Mouse (Mus musculus): ENCODE results near the gene Rraga. TPM values are rescaled to one million over a fixed set of nuclear protein-coding genes. Genes with fewer than 3 reads are reported as not detected.
"Not testable (repeated sequence)": the region's sequence is repeated elsewhere in the genome, so short reads cannot be mapped to it uniquely, and the experiment has no call there.

Rraga gene
- polyA plus RNA-seq, 1 experiment: 36.0 TPM

DNA sequence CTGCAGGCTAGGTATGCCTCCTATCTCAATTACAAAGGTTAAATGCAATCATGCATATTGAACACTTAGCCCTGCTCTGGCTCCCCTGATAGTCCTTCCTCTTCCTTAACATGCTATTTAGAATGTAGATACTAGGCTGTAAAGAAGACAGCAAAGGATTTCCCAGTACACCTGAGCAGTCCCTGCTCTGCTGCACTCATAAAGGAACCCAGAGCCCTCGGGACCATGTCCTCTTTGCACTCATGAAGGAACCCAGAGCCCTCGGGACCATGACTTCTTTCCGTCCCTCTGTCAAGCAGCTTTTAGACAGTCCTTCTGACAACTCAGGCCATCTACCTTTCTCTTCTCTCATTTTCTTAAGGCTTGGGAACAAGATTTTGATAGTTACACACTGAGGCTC, 5.1 kb downstream of the Rraga start:
- no peak for DNase-seq
- WGBS: 82% methylated on average over 3 of the region's 3 CpGs
- Histone ChIP-seq H3K4me3 (ENCODE audit: insufficient read depth, low read depth, low read length) (no peak overlapping the region), H3K27ac (ENCODE audit: insufficient read depth, low read depth, low read length) (no peak overlapping the region), H3K36me3 (ENCODE audit: control insufficient read depth, insufficient read depth, low read length) (no peaks in the 10 kb centered on the region; the same call in 1 of the 2 replicates), H3K4me1 (ENCODE audit: control insufficient read depth, insufficient read depth, low read length) (peaks cover 13% of the 10 kb centered on the region), H3K27me3 (replicated peaks; ENCODE audit: control insufficient read depth, insufficient read depth, low read length) (no peaks in the 10 kb centered on the region)
- TF ChIP-seq CTCF (conservative IDR thresholded peaks at IDR 0.05; ENCODE audit: insufficient read depth, insufficient read length, low read depth, low read length) (no peak), POLR2A (IDR thresholded peaks at IDR 0.05; ENCODE audit: low read depth, low read length) (no peak)

DNA sequence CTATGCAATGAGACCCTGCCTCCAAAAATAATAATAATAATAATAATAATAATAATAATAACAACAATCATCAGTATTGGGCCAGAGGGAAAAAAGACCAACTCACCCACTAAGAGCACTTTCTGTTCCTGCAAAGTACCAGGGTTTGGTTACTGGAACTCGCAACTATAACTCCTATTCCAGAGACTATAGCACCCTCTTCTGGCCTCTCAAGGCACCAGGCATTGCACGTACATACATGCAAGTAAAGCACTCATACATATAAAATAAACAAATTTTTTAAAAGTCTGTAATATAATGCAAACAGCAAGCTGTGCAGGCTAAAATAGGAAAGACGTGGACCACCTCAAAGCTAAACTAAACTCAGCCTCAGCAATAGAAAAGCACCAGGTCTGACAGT, 12.8 kb downstream of the Rraga start:
- no peak for DNase-seq
- Histone ChIP-seq H3K36me3 (ENCODE audit: control insufficient read depth, insufficient read depth, low read length) (no peaks in the 10 kb centered on the region; the same call in 1 of the 2 replicates), H3K27me3 (replicated peaks; ENCODE audit: control insufficient read depth, insufficient read depth, low read length) (no peaks in the 10 kb centered on the region), H3K4me1 (ENCODE audit: control insufficient read depth, insufficient read depth, low read length) (no peaks in the 10 kb centered on the region), H3K27ac (ENCODE audit: insufficient read depth, low read depth, low read length) (no peak overlapping the region), H3K4me3 (ENCODE audit: insufficient read depth, low read depth, low read length) (no peak overlapping the region)
- 91% methylated on average over 3 of the region's 3 CpGs for WGBS
- no peak for TF ChIP-seq POLR2A (IDR thresholded peaks at IDR 0.05; ENCODE audit: low read depth, low read length)
- TF ChIP-seq CTCF (conservative IDR thresholded peaks at IDR 0.05; ENCODE audit: insufficient read depth, insufficient read length, low read depth, low read length): no peak

DNA sequence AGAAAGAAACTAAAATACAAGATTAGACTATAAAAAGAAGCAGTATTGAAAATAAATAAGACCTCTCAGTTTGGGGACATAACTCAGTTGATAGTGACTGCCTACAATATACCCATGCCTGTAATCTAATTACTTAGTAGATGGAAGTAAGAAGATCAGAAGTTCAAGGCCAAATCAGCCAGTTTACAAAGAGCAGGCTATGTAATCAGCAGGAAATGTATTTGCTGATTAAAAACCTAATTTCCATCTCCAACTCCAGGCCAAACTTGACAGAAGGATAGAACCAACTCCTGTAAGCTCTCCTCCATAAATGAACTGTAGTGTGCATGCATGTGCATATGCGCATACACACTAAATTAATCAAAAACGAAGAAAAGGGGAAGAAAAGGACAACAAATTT, 15.8 kb downstream of the Rraga start:
- H3K36me3 ChIP-seq (ENCODE audit: control insufficient read depth, insufficient read depth, low read length): no peaks in the 10 kb centered on the region; the same call in 1 of the 2 replicates
- no peaks in the 10 kb centered on the region for H3K4me1 ChIP-seq (ENCODE audit: control insufficient read depth, insufficient read depth, low read length)
- 89% methylated on average over 2 of the region's 2 CpGs for WGBS
- TF ChIP-seq POLR2A (IDR thresholded peaks at IDR 0.05; ENCODE audit: low read depth, low read length) (no peak), CTCF (conservative IDR thresholded peaks at IDR 0.05; ENCODE audit: insufficient read depth, insufficient read length, low read depth, low read length) (no peak)
- H3K27ac ChIP-seq (ENCODE audit: insufficient read depth, low read depth, low read length): no peak overlapping the region
- no peak overlapping the region for H3K4me3 ChIP-seq (ENCODE audit: insufficient read depth, low read depth, low read length)
- no peaks in the 10 kb centered on the region for H3K27me3 ChIP-seq (replicated peaks; ENCODE audit: control insufficient read depth, insufficient read depth, low read length)
- DNase-seq: no peak

DNA sequence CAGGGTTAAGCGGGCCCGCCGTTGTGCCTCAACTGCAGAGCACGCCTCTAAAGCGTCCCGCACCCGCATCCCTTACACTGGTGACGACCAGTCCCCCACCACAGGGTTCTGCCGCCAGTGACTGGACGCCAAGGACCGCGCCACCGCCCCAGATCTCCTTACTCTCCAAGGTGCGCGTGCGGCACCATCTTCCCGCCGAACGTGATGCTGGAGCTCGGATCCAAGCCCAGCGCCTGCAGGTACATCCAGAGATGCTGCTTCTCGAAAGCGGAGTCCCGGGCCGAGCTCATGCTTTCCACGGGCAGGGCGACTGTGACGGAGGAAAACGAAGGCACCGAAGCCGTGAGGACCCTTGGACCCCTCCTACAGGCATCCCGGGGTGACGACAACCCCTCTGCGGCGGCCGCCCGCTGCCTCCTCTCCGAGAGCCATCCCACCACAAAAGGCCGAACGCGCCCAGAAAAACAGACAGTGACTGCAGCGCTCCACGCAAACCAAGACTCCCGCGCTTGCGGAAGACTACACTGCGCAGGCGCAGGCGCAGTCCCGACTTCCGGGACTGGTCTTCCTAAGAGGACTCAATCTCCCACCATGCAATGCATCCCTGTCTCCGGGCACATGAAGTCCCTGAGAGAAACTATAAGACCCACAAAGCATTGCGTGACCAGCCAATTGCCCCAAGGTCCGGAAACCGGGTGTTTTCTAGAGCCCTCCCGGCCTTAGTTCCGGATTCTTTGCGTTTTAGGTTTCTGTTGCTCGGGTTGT, 36.2 kb downstream of the Rraga start, which contains the start of gene Haus6:
Gene Haus6, minus strand, starts transcription at position 532 of the 765 bp plus-strand sequence.
- WGBS: under 1% methylated on average over 59 of the region's 59 CpGs
- H3K36me3 ChIP-seq (ENCODE audit: control insufficient read depth, insufficient read depth, low read length): no peaks in the 10 kb centered on the region
- no peaks in the 10 kb centered on the region for H3K4me1 ChIP-seq (ENCODE audit: control insufficient read depth, insufficient read depth, low read length)
- DNase-seq: peak; percentile 98
- H3K27ac ChIP-seq (ENCODE audit: insufficient read depth, low read depth, low read length): peak within 1 kb of the TSS; percentile 62; the same call in 1 of the 2 replicates
- H3K27me3 ChIP-seq (replicated peaks; ENCODE audit: control insufficient read depth, insufficient read depth, low read length): no peaks in the 10 kb centered on the region
- TF ChIP-seq POLR2A (IDR thresholded peaks at IDR 0.05; ENCODE audit: low read depth, low read length): no peak
- TF ChIP-seq CTCF (conservative IDR thresholded peaks at IDR 0.05; ENCODE audit: insufficient read depth, insufficient read length, low read depth, low read length): no peak
- peak within 1 kb of the TSS; percentile 89 for H3K4me3 ChIP-seq (ENCODE audit: insufficient read depth, low read depth, low read length)

DNA sequence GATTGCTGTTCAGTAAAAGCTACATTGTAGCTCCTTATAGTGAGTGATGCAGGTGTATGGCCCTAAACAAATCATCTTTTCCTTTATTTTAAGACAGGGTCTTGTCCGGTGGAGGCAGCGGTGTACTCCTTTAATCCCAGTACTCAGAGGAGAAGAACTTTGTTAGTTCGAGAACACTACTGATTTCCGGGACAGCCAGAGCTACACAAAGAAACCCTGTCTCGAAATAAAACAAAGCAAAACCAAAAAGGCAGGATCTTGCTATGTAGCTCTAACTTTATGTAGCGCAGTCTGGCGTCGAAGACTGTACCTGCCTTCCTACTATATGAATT, 36.8 kb downstream of the Rraga start:
- Histone ChIP-seq H3K36me3 (ENCODE audit: control insufficient read depth, insufficient read depth, low read length) (no peaks in the 10 kb centered on the region), H3K4me3 (ENCODE audit: insufficient read depth, low read depth, low read length) (peak overlapping the region; percentile 29), H3K4me1 (ENCODE audit: control insufficient read depth, insufficient read depth, low read length) (no peaks in the 10 kb centered on the region), H3K27ac (ENCODE audit: insufficient read depth, low read depth, low read length) (peak overlapping the region; percentile 62; the same call in 1 of the 2 replicates), H3K27me3 (replicated peaks; ENCODE audit: control insufficient read depth, insufficient read depth, low read length) (no peaks in the 10 kb centered on the region)
- TF ChIP-seq POLR2A (IDR thresholded peaks at IDR 0.05; ENCODE audit: low read depth, low read length) (no peak), CTCF (conservative IDR thresholded peaks at IDR 0.05; ENCODE audit: insufficient read depth, insufficient read length, low read depth, low read length) (no peak)
- WGBS: 35% methylated on average over 8 of the region's 8 CpGs
- DNase-seq: no peak

DNA sequence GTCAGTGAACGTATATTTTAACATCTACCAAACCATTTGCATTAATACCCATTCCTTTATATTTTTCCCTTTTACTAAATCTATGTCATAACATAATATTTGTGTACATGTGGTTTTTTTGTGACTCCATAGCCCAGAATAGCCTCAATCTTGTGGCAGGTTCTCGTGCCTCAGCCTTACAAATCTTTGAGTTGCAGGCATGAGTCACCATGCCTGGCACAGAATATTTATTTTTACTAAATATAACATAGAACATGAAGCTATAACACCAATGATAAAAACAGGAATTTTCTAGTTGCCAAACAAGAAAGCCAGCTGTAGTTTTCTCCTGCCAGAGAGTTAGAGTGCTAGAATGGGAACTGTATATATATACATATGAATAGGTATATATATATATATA, 45.0 kb downstream of the Rraga start:
- Histone ChIP-seq H3K4me1 (ENCODE audit: control insufficient read depth, insufficient read depth, low read length) (no peaks in the 10 kb centered on the region), H3K4me3 (ENCODE audit: insufficient read depth, low read depth, low read length) (no peak overlapping the region), H3K27ac (ENCODE audit: insufficient read depth, low read depth, low read length) (no peak overlapping the region), H3K27me3 (replicated peaks; ENCODE audit: control insufficient read depth, insufficient read depth, low read length) (no peaks in the 10 kb centered on the region), H3K36me3 (ENCODE audit: control insufficient read depth, insufficient read depth, low read length) (no peaks in the 10 kb centered on the region)
- no peak for DNase-seq
- TF ChIP-seq CTCF (conservative IDR thresholded peaks at IDR 0.05; ENCODE audit: insufficient read depth, insufficient read length, low read depth, low read length): no peak
- no peak for TF ChIP-seq POLR2A (IDR thresholded peaks at IDR 0.05; ENCODE audit: low read depth, low read length)
- 77% methylated on average over 2 of the region's 2 CpGs for WGBS

DNA sequence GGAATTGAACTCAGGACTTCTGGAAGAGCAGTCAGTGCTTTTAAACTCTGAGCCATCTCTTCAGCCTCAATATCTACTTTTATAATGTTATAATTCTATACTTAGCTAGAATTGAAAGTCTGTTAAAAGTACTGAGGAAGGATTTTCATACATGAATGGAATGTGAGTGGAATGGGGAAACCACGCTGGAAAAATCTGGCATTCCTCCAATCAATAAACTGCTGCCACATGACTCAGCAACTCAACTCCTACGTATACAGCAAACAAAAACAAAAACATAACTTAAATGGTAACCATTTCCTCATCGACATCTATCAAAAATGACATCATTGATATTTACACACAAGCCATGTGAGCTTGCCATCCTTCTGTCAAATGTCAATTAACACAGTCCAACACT, 46.6 kb downstream of the Rraga start:
- TF ChIP-seq POLR2A (IDR thresholded peaks at IDR 0.05; ENCODE audit: low read depth, low read length) (no peak), CTCF (conservative IDR thresholded peaks at IDR 0.05; ENCODE audit: insufficient read depth, insufficient read length, low read depth, low read length) (no peak)
- no peak for DNase-seq
- no peak overlapping the region for H3K4me3 ChIP-seq (ENCODE audit: insufficient read depth, low read depth, low read length)

DNA sequence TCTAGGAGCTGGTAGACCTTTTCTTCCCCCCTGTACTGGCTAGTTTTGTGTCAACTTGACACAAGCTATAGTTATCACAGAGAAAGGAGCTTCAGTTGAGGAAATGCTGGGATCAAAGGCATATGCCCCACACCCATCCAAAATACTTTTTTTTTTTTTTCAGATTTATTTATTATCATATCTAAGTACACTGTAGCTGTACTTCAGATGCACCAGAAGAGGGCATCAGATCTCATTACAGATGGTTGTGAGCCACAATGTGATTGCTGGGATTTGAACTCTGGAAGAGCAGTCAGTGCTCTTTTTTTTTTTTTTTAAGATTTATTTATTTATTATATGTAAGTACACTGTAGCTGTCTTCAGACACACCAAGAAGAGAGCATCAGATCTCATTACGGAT, 47.1 kb downstream of the Rraga start:
- DNase-seq; H3K27ac ChIP-seq (ENCODE audit: insufficient read depth, low read depth, low read length); H3K27me3 ChIP-seq (replicated peaks; ENCODE audit: control insufficient read depth, insufficient read depth, low read length); H3K4me1 ChIP-seq (ENCODE audit: control insufficient read depth, insufficient read depth, low read length); H3K36me3 ChIP-seq (ENCODE audit: control insufficient read depth, insufficient read depth, low read length); H3K4me3 ChIP-seq (ENCODE audit: insufficient read depth, low read depth, low read length): not testable (repeated sequence)
- 91% methylated on average over 1 of the region's 1 CpGs for WGBS

More for the DNA sequence above, 46.6 kb downstream of the Rraga start:
- Histone ChIP-seq H3K36me3 (ENCODE audit: control insufficient read depth, insufficient read depth, low read length) (no peaks in the 10 kb centered on the region), H3K4me1 (ENCODE audit: control insufficient read depth, insufficient read depth, low read length) (no peaks in the 10 kb centered on the region), H3K27ac (ENCODE audit: insufficient read depth, low read depth, low read length) (no peak overlapping the region), H3K27me3 (replicated peaks; ENCODE audit: control insufficient read depth, insufficient read depth, low read length) (no peaks in the 10 kb centered on the region)
- 35% methylated on average over 3 of the region's 3 CpGs for WGBS
